Mouse (Mus musculus) left cerebral cortex, adult 18-20 months (tissue): ENCODE measurements around the gene Gnb1. TPM values are rescaled to one million over a fixed set of nuclear protein-coding genes. Genes with fewer than 3 reads are reported as not detected.
"Not testable (repeated sequence)": the region's sequence is repeated elsewhere in the genome, so short reads cannot be mapped to it uniquely, and the experiment has no call there.

ENCODE experiments used
- DNase-seq, 2 experiments: peaks; one replicate each; pipeline ENCODE4 v3.0.0; 2021 to 2022; ENCODE audit warnings: low spot score in 2 of 2, mixed read lengths in 1 of 2
- total RNA-seq, 2 experiments: library from RNA; stranded (reverse); gene quantifications; 2 replicates each; pipeline ENCODE4 v1.2.3; 2021

The Gnb1 gene
- total RNA-seq, 2 experiments from 2014 or later = 859 to 881 TPM

DNA sequence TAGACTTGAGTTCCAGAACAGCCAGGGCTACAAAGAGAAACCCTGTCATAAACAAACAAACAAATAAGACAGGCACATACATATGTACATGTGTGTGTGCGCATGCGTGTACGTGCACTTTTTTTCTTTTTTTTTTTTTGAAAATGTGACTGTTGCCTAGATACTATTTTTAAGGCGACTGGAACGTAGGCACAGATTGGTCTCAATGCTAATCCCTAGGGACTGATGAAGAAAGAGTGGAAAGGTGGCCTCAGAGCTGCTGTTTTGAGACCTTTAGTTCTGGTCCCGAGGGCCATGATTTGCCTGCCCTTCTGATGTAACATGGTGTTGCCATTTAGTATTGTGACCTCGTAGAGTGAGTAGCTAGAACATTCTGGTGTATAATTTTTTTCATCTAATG is 58.8 kb downstream of the Gnb1 start:
- DNase-seq = no peak

DNA sequence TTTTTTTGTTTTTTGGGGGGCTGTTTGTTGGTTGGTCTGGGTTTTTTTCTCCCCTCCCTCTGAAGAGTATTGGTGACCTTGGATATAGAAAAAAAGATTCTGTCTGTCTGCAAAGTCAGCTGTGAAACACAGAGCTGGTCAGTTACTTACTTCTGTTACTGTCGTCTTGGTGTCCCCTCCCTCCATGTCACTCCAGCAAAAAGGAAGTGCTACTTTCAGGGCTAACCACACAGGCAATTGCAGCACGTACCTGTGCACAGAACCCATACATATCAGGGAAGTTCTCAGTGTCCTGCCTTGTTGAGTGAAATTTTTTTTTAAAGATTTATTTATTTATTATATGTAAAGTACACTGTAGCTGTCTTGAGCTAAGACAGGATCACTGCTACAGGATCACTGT is 59.3 kb downstream of the Gnb1 start:
- DNase-seq = no peak

DNA sequence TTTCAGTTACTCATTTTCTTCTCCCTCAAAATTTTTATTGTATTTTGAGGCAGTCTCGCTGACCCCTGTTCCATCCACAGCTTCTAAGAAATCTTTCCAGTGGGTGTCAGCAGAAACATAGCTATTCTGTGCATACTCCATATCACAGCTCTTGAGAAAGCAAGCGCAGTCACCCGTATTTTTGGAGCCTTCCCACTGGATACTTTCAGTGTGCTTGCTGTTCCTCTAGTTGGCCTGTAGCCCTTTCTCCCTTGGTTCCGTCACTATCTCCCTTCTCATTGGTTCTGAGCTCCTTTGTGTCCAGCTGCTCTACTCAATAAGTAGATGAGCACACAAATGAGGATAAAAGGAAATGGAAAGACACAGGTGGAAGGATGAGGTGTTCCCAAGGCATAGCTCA is 59.9 kb downstream of the Gnb1 start:
- DNase-seq = no peak

DNA sequence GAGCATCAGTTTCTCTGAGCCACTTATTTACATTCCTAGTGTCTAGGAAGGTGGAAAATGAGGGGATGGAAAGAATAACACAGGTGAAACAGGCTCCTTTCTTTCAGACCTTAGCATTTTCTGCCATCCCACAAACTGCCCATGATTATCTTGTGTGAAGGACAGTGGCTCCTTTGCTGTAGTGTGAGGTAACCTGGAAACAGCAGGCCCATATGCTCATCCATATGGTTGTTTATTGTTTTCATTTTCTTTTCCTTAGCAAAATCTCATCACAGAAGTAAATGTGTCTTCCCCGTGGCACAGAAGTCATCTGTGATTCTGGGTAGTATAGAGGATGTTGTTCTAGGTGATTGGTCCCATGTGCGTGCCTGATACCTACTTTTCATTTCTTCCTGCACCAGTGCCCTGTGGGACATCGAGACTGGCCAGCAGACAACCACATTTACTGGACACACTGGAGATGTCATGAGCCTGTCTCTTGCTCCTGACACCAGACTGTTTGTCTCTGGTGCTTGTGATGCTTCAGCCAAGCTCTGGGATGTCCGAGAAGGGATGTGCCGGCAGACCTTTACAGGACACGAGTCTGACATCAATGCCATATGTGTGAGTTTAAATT is 61.9 kb downstream of the Gnb1 start:
- DNase-seq = no peak

DNA sequence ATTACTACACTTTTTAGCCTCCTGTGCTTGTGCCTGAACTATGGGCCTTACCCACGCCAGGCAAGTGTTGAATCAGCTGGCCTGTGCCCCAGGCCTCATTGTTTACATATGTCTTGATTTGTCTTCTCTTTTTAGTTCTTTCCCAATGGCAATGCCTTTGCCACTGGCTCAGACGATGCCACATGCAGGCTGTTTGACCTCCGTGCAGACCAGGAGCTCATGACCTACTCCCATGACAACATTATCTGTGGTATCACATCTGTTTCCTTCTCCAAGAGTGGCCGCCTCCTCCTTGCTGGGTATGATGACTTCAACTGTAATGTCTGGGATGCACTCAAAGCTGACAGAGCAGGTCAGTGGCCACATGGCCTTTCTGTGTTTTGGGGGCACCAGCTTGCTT is 63.7 kb downstream of the Gnb1 start:
- DNase-seq = no peak

DNA sequence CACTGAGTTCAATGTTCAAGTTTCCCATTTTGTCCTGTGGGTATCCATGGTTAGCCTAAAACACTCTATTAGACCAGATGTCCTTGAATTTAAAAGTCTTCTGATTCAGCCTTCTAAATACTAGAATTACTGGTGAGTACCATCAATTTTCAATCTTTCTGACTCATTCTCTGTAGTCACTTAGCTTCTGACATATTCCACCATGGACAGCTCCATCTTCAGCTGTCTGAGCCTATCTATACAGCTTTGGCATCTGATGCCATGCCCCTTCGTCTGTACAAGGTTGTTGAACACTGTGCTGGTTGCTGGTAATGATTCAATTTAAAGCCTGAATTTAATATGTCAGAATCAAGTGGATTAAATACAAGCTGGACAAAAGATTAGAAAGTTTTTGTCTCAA is 64.3 kb downstream of the Gnb1 start:
- no peak for DNase-seq

DNA sequence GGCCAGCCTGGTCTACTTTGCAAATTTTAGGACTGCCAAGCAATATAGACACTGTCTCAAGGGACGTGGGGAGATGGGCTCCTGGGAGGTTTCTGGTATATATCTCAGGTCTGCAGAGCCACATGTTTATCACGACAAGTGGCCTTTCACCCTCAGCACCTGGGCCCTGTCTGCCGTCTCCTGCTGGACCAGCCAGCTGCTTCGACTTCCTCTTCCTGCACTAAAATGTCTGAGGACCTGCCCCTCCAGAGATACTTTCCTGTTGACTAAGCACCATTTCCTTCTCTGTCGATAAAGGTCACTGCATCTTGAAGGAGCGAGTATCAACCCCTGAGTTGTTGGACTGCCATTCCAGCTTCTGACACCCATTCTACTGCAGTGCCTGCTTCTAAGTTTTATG is 68.3 kb downstream of the Gnb1 start:
- DNase-seq = no peak

DNA sequence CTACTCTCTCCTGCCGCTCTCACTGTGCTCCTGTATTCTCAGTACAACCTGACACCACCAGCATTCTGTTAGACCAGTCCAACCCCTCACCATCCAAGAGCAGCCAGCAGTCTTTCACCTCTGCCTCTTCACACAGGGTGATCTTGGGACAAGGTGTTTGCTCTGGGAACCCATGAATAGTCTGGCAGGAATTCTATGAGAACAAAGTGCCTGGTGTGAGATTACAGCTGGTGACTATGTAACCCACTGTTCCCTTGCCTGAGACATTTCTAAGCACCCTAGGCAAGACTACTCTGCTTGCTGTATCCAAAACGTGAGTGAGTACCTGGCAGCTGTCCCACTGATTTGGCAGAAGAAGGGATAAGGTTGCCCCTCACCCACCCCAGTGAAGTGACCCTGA is 69.8 kb downstream of the Gnb1 start:
- DNase-seq = no peak

DNA sequence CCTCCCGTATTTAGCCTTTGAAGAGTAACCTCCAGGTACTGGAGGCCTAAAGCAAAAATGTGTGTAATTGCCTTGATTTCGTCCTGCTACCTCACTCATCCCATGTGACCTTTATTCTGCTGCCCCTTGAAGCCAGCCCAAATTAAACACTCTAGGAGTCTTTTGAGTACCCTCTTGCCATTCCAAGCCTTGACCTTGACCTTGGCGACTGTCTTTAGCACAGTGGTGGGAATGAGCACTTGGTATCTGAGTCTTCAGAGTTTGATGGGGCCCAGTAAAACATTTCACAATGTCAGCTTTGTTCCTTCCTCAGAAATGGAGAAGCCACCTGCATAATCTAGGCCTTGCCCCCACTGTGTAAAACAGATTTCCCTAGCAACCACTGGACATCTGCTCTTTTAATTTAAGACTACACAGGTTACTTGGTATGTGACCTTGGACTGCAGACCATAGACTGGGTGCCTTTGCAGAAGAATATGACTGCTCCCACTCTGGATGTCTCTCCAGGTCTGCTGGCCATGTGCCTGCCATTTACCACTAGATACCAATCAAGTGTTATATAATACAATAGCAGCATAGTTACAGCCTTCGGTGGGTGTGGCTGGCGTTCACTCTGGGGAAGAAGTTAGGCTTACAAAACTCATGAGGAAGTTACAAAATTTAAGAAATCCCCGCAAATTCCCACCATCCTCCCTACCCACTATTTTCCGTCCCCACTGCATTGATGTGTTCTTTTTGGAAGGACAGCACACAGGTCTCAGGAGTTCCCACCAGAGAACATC is 70.7 kb downstream of the Gnb1 start, which contains the start of gene Nadk:
Gene Nadk, plus strand, starts transcription at position 718 of the 782 bp plus-strand sequence.
- DNase-seq = no peak

DNA sequence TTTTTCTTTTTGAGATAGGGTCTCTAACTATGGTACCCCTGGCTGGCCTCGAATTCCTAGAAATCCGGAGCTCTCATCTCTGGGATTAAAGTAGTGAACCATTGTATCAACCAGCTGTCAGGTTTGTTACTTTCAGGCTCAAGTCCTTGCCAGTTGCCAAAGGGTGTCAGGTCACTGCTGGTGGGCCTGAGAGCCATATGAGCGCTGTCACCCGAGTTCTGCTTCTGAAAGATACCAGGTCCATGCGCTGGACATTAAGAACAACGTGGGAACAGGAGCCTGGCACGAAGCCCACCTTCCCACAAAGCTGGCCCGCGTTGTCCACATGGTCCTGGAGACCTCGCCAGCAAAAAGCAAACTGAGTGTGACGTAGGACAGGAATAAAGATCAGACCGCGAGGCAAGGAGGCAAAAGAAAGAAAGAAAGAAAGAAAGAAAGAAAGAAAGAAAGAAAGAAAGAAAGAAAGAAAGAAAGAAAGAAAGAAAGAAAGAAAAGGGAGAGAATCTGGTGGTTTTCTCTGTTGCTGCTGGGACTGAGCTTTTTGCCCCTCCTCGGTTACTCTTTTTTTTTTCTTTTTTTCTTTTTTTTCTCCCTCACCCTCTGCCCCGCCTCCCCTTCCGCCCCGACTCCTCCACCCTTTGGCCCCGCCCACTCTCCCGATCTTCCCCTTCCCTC is 71.7 kb downstream of the Gnb1 start:
- no peak for DNase-seq

DNA sequence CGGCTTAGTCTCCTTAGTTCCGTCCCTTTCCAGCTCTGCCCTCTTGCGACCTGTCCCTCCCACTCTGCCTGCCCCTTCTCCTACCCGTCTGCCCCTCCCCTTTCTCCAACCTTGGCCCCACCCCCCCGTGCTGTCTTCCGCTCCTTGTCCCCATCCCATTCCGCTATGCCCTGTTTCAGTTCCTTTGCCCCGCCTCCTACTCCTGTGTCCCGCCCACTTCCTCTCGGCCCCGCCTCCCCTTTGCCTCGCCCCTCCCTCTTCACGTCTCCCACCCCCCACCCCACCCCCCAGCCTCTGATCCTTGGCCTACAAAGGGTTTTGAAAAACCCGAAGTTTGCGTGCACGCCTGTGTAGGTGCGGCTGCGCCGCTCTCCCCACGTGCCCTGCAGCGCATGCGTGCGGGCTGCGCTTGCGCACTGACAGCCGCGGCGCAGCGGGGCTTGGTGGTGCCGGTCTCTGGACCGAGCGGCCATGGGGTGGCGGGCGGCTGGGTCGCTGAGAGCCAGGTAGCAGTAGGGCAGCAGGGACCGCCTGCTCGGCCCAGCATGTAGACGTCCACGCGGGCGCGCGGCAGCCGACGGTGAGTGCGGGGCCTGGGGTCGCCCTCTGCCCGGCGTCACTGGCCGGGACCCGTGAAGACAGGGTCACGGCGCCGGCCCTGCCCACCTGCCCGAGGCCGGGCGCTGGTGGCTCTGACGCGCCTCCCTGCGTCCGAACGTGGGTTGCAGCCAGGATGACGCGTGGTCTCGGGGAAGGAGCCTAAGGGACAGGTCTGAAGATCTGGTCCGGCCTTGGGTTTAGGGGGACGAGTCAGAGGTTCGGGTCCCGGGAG is 72.5 kb downstream of the Gnb1 start:
- DNase-seq = peak; percentile 85 to 92

DNA sequence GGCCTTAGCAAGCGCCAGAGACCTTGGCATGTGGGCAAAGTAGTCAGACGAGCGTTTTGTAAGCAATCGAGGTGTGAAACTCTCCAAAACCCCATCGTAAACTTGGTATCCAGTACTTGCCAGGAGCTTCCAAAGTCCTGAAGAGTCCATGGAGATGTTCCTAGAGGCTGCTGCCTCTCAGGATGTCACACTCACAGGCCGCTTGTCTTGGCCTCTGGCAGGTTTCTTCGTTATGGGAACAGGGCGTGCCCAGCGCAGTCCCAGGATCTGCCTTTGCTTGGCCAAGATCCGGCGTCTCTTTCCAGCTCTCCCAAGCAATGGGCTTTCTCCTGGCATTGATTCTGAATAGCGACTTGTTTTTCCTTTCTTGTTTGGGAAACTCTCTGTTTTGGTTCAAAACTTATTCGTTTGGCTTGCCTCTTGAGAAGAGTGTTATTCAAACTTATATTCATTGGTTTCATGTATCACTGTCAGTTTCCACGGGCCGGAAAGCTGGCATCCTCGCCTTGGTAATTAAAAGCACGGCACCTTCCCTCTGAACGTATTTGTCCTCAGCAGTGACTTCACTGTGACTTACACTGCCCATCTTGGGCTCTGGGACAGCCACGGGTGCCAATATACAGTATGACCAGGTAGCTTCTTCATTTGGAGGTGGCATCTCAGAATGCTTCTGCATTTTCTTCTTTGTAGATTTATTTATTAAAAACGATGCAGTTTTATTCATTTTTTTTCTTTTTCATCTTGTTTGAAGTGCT is 73.3 kb downstream of the Gnb1 start:
- DNase-seq = no peak

DNA sequence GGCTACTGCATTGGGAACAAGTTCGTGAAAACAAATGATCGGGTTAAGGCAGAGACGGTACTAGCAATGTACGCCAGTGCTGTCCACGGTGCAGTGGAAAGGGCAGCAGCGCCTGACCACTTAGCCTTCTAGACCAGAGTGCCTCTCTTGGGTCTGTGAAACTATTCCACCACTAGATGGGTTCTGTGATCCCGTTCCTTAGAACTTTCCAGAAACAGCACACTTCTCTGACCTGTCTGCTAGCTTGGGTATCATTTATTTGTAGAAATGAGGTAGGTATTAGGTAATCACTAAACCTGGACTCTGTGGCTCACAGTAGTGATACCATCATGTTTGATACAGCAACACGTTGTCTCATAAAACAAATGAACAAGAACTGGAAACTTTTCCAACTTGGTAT is 75.4 kb downstream of the Gnb1 start:
- DNase-seq = no peak

DNA sequence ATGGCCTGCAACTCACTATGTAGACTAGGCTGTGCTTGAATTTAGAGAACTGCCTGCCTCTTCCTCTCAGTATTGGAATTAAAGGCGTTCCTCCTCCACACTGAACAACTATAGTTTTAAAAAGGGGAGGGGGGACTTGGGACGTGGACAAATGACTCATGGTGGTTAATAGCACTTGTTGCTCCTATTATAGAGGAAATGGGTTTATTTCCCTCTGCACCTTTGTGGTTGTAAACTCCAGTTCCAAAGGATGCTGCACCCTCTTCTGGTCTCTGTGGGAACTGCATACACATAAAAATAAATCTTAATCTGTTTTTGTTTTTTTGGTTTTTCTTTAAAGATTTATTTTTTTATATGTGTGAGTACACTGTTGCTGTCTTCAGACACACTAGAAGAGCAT is 77.0 kb downstream of the Gnb1 start:
- no peak for DNase-seq

DNA sequence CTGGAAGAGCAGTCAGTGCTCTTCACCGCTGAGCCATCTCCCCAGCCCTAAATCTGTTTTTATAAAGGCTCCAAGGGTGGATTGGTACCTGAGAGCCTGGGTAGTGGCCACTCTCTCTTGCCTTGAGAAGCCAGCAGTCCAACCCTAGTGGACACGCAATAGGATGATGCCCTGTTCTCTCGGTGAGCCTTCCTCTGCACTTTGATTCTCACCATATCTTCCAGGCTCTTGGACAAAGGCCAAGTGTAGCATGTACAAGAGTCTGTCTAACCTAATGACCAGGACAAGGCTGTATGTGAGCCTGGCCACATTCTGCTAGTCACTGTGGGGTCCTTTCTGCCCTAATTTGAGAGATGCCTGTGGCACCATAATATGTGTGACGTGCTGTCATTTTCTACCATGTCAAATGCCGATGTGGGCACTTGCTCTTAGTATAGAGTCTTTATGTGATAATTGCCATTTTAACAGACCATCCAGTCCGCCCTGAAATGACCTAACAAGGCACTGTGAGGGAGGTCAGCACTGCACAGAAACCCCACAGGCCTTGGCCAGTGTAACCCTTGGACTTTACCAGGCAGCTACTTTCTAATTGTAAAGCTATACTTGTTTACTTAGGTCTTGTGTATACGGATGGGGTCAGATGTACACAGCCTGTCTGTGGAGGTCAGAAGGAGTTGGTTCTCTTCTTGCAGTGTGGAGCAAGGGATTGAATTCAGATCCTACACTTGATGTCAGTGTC is 77.6 kb downstream of the Gnb1 start:
- DNase-seq = no peak

DNA sequence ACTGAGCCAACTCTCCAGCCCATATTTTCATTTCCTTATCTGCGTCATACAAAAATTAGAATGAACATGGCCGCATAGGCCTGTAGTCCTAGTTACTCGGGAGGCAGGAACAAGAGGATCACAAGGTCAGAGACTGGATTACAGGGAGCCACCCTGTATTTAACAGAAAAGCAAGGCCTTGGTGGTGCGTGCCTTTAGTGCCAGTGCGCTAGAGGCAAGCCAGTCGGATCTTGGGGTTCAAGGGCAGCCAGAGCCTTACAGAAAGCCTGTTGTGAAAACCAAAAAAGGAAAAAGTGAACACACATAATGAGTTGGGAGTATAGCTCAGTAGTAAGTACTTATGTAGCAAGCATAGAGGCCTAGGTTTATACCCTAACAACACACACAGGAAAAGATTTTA is 78.7 kb downstream of the Gnb1 start:
- no peak for DNase-seq

DNA sequence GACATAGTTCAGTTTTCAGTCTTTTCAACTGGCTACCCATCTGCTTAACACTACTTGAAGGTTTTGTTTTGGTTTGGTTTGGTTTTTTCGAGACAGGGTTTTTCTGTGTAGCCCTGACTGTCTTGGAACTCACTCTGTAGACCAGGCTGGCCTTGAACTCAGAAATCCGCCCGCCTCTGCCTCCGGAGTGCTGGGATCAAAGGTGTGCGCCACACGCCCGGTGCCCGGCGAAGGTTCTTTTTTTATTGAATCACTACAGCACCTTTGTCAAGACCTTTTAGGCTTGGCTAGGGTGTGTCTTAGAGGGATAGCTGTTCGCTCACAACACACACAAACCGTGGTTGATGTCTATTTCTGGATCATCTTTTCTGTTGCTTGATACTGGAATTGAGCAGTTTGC is 79.2 kb downstream of the Gnb1 start:
- DNase-seq = not testable (repeated sequence)

DNA sequence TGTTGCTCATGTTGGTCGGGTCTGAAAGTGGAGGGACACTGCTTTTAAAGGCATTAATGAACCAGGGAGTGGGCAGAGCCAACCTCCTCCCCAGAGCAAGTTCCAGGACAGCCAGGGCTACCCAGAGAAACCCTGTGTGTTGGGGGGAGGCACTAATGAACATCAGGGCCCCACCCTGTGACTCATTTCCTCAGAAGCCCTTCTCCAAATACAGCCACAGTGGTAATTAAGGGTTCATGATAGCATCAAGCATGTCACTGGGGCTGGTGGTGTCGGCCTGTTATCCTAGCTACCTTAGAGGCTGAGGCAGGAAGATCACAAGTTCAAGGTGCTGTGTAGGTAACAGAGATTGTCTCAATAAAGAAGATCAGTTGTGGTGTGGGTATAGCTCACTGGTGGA is 80.3 kb downstream of the Gnb1 start:
- DNase-seq = no peak

DNA sequence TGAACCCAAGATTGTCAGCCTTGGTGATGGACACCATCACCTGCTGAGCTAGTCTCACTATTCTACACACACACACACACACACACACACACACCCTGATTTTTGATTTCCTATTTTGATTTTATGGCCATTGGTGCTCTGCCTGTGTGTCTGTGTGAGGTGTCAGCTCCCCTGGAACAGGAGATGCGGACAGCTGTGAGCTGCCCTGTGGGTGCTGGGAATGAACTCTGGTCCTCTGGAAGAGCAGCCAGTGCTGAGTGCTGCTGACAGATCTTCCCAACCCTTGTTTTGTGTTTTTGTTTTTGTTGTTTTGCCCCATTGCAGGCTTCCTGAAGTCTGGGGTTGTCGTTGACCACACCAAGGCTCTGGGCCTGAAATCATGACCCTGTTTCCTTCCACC is 82.0 kb downstream of the Gnb1 start:
- DNase-seq = no peak

DNA sequence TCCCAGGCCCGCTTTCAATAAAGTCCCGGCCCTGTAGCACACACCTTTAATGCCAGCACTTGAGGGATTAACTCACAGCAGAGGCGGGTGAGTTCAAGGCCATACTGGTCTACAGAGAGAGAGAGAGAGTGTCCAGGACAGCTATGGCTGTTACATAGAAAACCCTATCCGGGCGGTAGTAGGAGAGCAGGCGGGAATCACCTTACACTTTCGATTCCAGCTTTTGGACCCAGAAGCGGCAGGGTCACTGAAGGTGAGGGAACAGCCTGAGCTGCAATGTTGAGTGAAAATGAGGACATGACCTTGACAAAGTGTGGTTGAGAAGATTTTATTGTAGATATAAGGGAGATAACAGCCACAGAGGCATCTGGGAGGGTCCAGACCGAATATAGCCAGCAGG is 82.7 kb downstream of the Gnb1 start:
- DNase-seq = no peak
